9 mouse cellular contexts compared by ENCODE assay signal in the genomic region with DNA sequence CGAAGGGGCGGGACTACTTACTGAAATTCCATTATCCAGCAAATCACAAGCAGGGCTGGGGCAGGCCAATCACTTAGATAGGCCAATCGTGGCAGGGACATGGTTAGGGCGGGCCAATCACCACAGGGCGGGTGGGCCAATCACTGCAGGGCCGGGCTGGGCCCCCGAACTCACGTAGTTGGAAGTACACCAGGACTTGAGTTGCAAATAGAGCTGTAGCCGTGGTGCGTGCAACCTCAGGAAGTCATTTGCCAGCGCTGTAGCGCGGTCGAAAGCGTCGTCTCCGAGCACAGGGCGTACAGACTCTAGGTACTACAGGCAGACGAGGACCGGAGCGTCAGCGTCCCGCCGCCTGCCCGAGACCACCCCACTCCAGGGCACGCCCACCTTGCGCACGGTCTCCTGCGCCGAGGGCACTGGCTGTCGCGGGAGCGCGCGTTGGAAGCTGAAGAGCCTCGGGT. TPM values are rescaled to one million over a fixed set of nuclear protein-coding genes. Genes with fewer than 3 reads are reported as not detected.
DNase-seq lines count a peak whose midpoint lies in the region; ATAC-seq and TF ChIP-seq lines count a peak whose summit lies in the region.
"Had no signal": no experiment of that assay in that cellular context is flagged by ENCODE, and none has a peak within 500 bp of the region (broad histone marks: within the 10 kb centered on the region; RNA-seq: fewer than 3 reads in every experiment).

No protein-coding gene starts in this region.

- H3K4me1 ChIP-seq in hindbrain, embryonic 11.5 days (replicated peaks; ENCODE audit: control insufficient read depth, insufficient read depth, low read length), result peaks cover 4% of the 10 kb centered on the region

- CTCF ChIA-PET in Patski (lab: Charles Lee), result interaction anchor here (0.9 to 2.7 kb wide), 2 partner anchors 12 to 19 kb away, joined by 4 to 9 read pairs; no protein-coding TSS in a partner anchor

- TF ChIP-seq CTCF in Patski (IDR thresholded peaks at IDR 0.05), result no peak

- H3K36me3 ChIP-seq in hindbrain, embryonic 11.5 days (ENCODE audit: control insufficient read depth, insufficient read depth, low read length), result 0 out of 2 replicates have a peak, but pooled peaks cover 2% of the 10 kb centered on the region

- no peak for DNase-seq in Patski (ENCODE audit: low read depth, low spot score)
- peak; percentile 90 for DNase-seq in cerebellum, adult 9-11 months
- DNase-seq in frontal cortex, postnatal 10 days (ENCODE audit: low spot score in 2 of 2), result peak; percentile 83 to 84
- DNase-seq in hindbrain, embryonic 11.5 days (ENCODE audit: low spot score), result peak; percentile 88
- peak; percentile 61 to 62 for DNase-seq in layer of hippocampus, postnatal 25 days (ENCODE audit: extremely low spot score in 1 of 2, low spot score in 1 of 2)
- peak; percentile 91 for DNase-seq in lung, postnatal 25 days (ENCODE audit: low spot score)
- DNase-seq in retina, postnatal 1 day, result peak; percentile 93
- DNase-seq in thymus, postnatal 36 days, result peak; percentile 68 to 81

- POLR2A ChIA-PET in Patski (lab: Charles Lee), result no interaction called here

- no peaks in the 10 kb centered on the region for H3K27me3 ChIP-seq in Patski
- H3K27me3 ChIP-seq in hindbrain, embryonic 11.5 days (ENCODE audit: control insufficient read depth, insufficient read depth, low read length), result no peaks in the 10 kb centered on the region

- in situ Hi-C loops in Patski (cut with MboI; ENCODE audit: low pct_unique_long_range_greater_than_20kb), result loop anchor here (25.0 kb wide), 1 partner anchor 258 kb away; a partner anchor contains a TSS

- peak overlapping the region; percentile 58 for H3K9ac ChIP-seq in hindbrain, embryonic 11.5 days (ENCODE audit: low read depth, low read length)

- H3K4me3 ChIP-seq in hindbrain, embryonic 11.5 days (ENCODE audit: low read depth, low read length), result peak overlapping the region; percentile 47
- H3K4me3 ChIP-seq: myocyte had no signal

- H3K4me2 ChIP-seq in hindbrain, embryonic 11.5 days (replicated peaks; ENCODE audit: low read depth, low read length), result peak overlapping the region; percentile 74

- peak; percentile 90 for ATAC-seq in Patski
- ATAC-seq in hindbrain, embryonic 11.5 days (ENCODE audit: low FRiP score), result peak; percentile 97

- WGBS in hindbrain, embryonic 11.5 days, result 0% methylated on average over 36 of the region's 36 CpGs

- H3K9me3 ChIP-seq in hindbrain, embryonic 11.5 days (ENCODE audit: control insufficient read depth, low read length), result no peaks in the 10 kb centered on the region

- peak overlapping the region; percentile 71 for H3K27ac ChIP-seq in hindbrain, embryonic 11.5 days (ENCODE audit: low read depth, low read length)

RNA-seq across cellular contexts. Expression of a gene that starts 4.4 kb away (rescaled TPM):
- polyA plus RNA-seq in Patski (2021), result 22.1 TPM
- polyA plus RNA-seq in hindbrain, embryonic 11.5 days (2014; fragmentation: Nextera tagmentation; extraction: Ambion mirVana), result 23.4 and 23.5 TPM in 2 replicates
- 100 to 1,000 TPM; 117 to 128 TPM for total RNA-seq in layer of hippocampus, postnatal 25 days (2021)

RNA-seq across cellular contexts. Expression of a gene that starts 16.1 kb away (rescaled TPM):
- 514 TPM for polyA plus RNA-seq in Patski (2021)
- 249 and 259 TPM in 2 replicates for polyA plus RNA-seq in hindbrain, embryonic 11.5 days (2014; fragmentation: Nextera tagmentation; extraction: Ambion mirVana)
- total RNA-seq in layer of hippocampus, postnatal 25 days (2021), result 100 to 1,000 TPM; 161 to 174 TPM

RNA-seq across cellular contexts. Expression of a gene that starts 27.2 kb away (rescaled TPM):
- polyA plus RNA-seq in Patski (2021), result 108 TPM
- polyA plus RNA-seq in hindbrain, embryonic 11.5 days (2014; fragmentation: Nextera tagmentation; extraction: Ambion mirVana), result 59.6 and 63.9 TPM in 2 replicates
- total RNA-seq in layer of hippocampus, postnatal 25 days (2021), result 10 to 100 TPM; 39.5 to 40.1 TPM

RNA-seq across cellular contexts. Expression of a gene that starts 27.3 kb away (rescaled TPM):
- polyA plus RNA-seq in Patski (2021), result 0.06 TPM
- 0.09 and 0.14 TPM in 2 replicates for polyA plus RNA-seq in hindbrain, embryonic 11.5 days (2014; fragmentation: Nextera tagmentation; extraction: Ambion mirVana)
- total RNA-seq in layer of hippocampus, postnatal 25 days (2021), result 1 to 10 TPM in 1 of 2 experiments, under 1 TPM in 1; 0.73 to 1.0 TPM
- polyA plus RNA-seq: myocyte had no signal

RNA-seq across cellular contexts. Expression of a gene that starts 28.3 kb away (rescaled TPM):
- polyA plus RNA-seq in Patski (2021), result 19.9 TPM
- 54.2 and 56.8 TPM in 2 replicates for polyA plus RNA-seq in hindbrain, embryonic 11.5 days (2014; fragmentation: Nextera tagmentation; extraction: Ambion mirVana)
- 1 to 10 TPM; 1.9 to 3.4 TPM for total RNA-seq in layer of hippocampus, postnatal 25 days (2021)
